Mouse (Mus musculus) MEL (cell line): ENCODE results near the gene Cnbd2. TPM values are rescaled to one million over a fixed set of nuclear protein-coding genes. Genes with fewer than 3 reads are reported as not detected.

Source experiments
- DNase-seq: peaks from one replicate; pipeline ENCODE4 v3.0.0; 2011; ENCODE audit warnings: low read depth, low spot score
- H3K27ac ChIP-seq: 2 replicates; pipeline ENCODE4 v1.5.1; 2012; ENCODE audit warnings: low read depth, mild to moderate bottlenecking, control low read depth, low read length, moderate library complexity; ENCODE audit not compliant: control insufficient read depth
- H3K27me3 ChIP-seq, 2 experiments: fragments of 150-350 bp in 1 of 2; sonication (generic) in 1 of 2; 2 replicates each; pipeline ENCODE4 v1.6.1; 2012; ENCODE audit warnings: low read length in 2 of 2, mild to moderate bottlenecking in 2 of 2, improper control_type of control experiment in 1 of 2, moderate library complexity in 1 of 2; ENCODE audit not compliant: insufficient read depth in 2 of 2, control insufficient read depth in 1 of 2
- H3K36me3 ChIP-seq, 2 experiments: 2 replicates each; pipeline ENCODE4 v1.6.1; 2012 to 2014; ENCODE audit warnings: low read length in 2 of 2, improper control_type of control experiment in 1 of 2, inconsistent platforms in 1 of 2, mild to moderate bottlenecking in 1 of 2; ENCODE audit not compliant: insufficient read depth in 2 of 2, control insufficient read depth in 1 of 2
- H3K4me1 ChIP-seq, 2 experiments: fragments of 150-350 bp in 1 of 2; sonication (generic) in 1 of 2; 2 replicates each; pipeline ENCODE4 v1.6.1; 2012; ENCODE audit warnings: low read length in 2 of 2, improper control_type of control experiment in 1 of 2, mild to moderate bottlenecking in 1 of 2; ENCODE audit not compliant: insufficient read depth in 2 of 2, control insufficient read depth in 1 of 2
- H3K4me3 ChIP-seq, 2 experiments: fragments of 150-350 bp in 1 of 2; sonication (generic) in 1 of 2; 2 replicates each; pipeline ENCODE4 v1.5.1; 2012; ENCODE audit warnings: low read depth in 2 of 2, low read length in 2 of 2, mild to moderate bottlenecking in 2 of 2, moderate library complexity in 2 of 2, control low read depth in 1 of 2, improper control_type of control experiment in 1 of 2; ENCODE audit not compliant: control insufficient read depth in 1 of 2, insufficient read depth in 1 of 2
- H3K79me2 ChIP-seq: 2 replicates; pipeline ENCODE4 v1.6.1; 2012; ENCODE audit warnings: mild to moderate bottlenecking, low read length, moderate library complexity; ENCODE audit not compliant: control insufficient read depth, poor library complexity, insufficient read depth
- H3K9ac ChIP-seq: 2 replicates; pipeline ENCODE4 v1.6.1; 2012; ENCODE audit warnings: low read depth, mild to moderate bottlenecking, control low read depth, low read length, moderate library complexity; ENCODE audit not compliant: control insufficient read depth, poor library complexity, severe bottlenecking
- H3K9me3 ChIP-seq: fragments of 150-350 bp; sonication (generic); replicated peaks from 2 replicates; pipeline ENCODE4 v1.6.1; 2012; ENCODE audit warnings: mild to moderate bottlenecking, low read length, improper control_type of control experiment, moderate library complexity; ENCODE audit not compliant: insufficient read depth
- BHLHE40 ChIP-seq: IDR thresholded peaks from 2 replicates; pipeline ENCODE4 v1.6.1; 2012; ENCODE audit warnings: low read depth, mild to moderate bottlenecking, inconsistent platforms, low read length, improper control_type of control experiment, borderline replicate concordance
- CTCF ChIP-seq, 3 experiments: IDR thresholded peaks in 2 of 3; conservative IDR thresholded peaks in 1 of 3; 2 replicates each; pipeline ENCODE4 v1.5.1; 2011 to 2012; ENCODE audit warnings: low read length in 3 of 3, low read depth in 2 of 3, mild to moderate bottlenecking in 2 of 3, improper control_type of control experiment in 1 of 3, inconsistent platforms in 1 of 3, mixed read lengths in 1 of 3, moderate library complexity in 1 of 3; ENCODE audit not compliant: control insufficient read depth in 1 of 3, insufficient read depth in 1 of 3, poor library complexity in 1 of 3, severe bottlenecking in 1 of 3
- E2F4 ChIP-seq: IDR thresholded peaks from 2 replicates; pipeline ENCODE4 v1.6.1; 2011; ENCODE audit warnings: low read depth, low read length, improper control_type of control experiment, borderline replicate concordance
- ELF1 ChIP-seq: IDR thresholded peaks from 2 replicates; pipeline ENCODE4 v1.6.1; 2014; ENCODE audit warnings: low read depth, mild to moderate bottlenecking, inconsistent platforms, low read length, improper control_type of control experiment, moderate library complexity
- EP300 ChIP-seq, 2 experiments: IDR thresholded peaks; 2 replicates each; pipeline ENCODE4 v1.6.1; 2011; ENCODE audit warnings: improper control_type of control experiment in 2 of 2, low read length in 2 of 2, low read depth in 1 of 2, mild to moderate bottlenecking in 1 of 2
- ETS1 ChIP-seq: IDR thresholded peaks from 2 replicates; pipeline ENCODE4 v1.6.1; 2012; ENCODE audit warnings: low read depth, mild to moderate bottlenecking, inconsistent platforms, low read length, improper control_type of control experiment, moderate library complexity
- GATA1 ChIP-seq: IDR thresholded peaks from 2 replicates; pipeline ENCODE4 v1.6.1; 2011; ENCODE audit warnings: low read depth, low read length, improper control_type of control experiment
- HCFC1 ChIP-seq: IDR thresholded peaks from 2 replicates; pipeline ENCODE4 v1.6.1; 2012; ENCODE audit warnings: low read depth, mild to moderate bottlenecking, inconsistent platforms, low read length, improper control_type of control experiment, moderate library complexity
- KAT2A ChIP-seq: conservative IDR thresholded peaks from 2 replicates; pipeline ENCODE4 v1.6.1; 2012; ENCODE audit warnings: low read depth, low read length, improper control_type of control experiment, inconsistent platforms
- MAFK ChIP-seq: IDR thresholded peaks from 2 replicates; pipeline ENCODE4 v1.6.1; 2011; ENCODE audit warnings: low read depth, mild to moderate bottlenecking, low read length, improper control_type of control experiment, borderline replicate concordance
- MAX ChIP-seq: IDR thresholded peaks from 2 replicates; pipeline ENCODE4 v1.6.1; 2011; ENCODE audit warnings: low read length, improper control_type of control experiment
- MAZ ChIP-seq: IDR thresholded peaks from 2 replicates; pipeline ENCODE4 v1.6.1; 2012; ENCODE audit warnings: low read depth, mild to moderate bottlenecking, inconsistent platforms, low read length, improper control_type of control experiment
- MXI1 ChIP-seq: IDR thresholded peaks from 2 replicates; pipeline ENCODE4 v1.6.1; 2011; ENCODE audit warnings: mild to moderate bottlenecking, low read depth, low read length, improper control_type of control experiment
- MYC ChIP-seq: IDR thresholded peaks from 2 replicates; pipeline ENCODE4 v1.6.1; 2011; ENCODE audit warnings: low read depth, mild to moderate bottlenecking, low read length, improper control_type of control experiment, moderate library complexity
- NELFE ChIP-seq: IDR thresholded peaks from 2 replicates; pipeline ENCODE4 v1.6.1; 2011; ENCODE audit warnings: low read depth, low read length, improper control_type of control experiment
- NRF1 ChIP-seq: IDR thresholded peaks from 2 replicates; pipeline ENCODE4 v1.6.1; 2014; ENCODE audit warnings: low read depth, mild to moderate bottlenecking, inconsistent platforms, low read length, improper control_type of control experiment, moderate library complexity; ENCODE audit not compliant: poor library complexity, insufficient read depth, severe bottlenecking
- POLR2A ChIP-seq, 2 experiments: IDR thresholded peaks; 2 replicates each; pipeline ENCODE4 v1.6.1; 2011 to 2012; ENCODE audit warnings: low read length in 2 of 2, mild to moderate bottlenecking in 2 of 2, control low read depth in 1 of 2, improper control_type of control experiment in 1 of 2, low read depth in 1 of 2, moderate library complexity in 1 of 2; ENCODE audit not compliant: control insufficient read depth in 1 of 2, insufficient read depth in 1 of 2, poor library complexity in 1 of 2
- POLR2AphosphoS2 ChIP-seq: IDR thresholded peaks from 2 replicates; pipeline ENCODE4 v1.6.1; 2011; ENCODE audit warnings: low read length, improper control_type of control experiment
- POLR2AphosphoS5 ChIP-seq: IDR thresholded peaks from 2 replicates; pipeline ENCODE4 v1.6.1; 2012; ENCODE audit warnings: low read depth, borderline replicate concordance, mild to moderate bottlenecking, inconsistent platforms, low read length, moderate library complexity, mixed read lengths
- RAD21 ChIP-seq: IDR thresholded peaks from 2 replicates; pipeline ENCODE4 v1.6.1; 2011; ENCODE audit warnings: mild to moderate bottlenecking, low read depth, low read length, improper control_type of control experiment
- RCOR1 ChIP-seq: IDR thresholded peaks from 2 replicates; pipeline ENCODE4 v1.6.1; 2012; ENCODE audit warnings: low read depth, mild to moderate bottlenecking, inconsistent platforms, low read length, improper control_type of control experiment
- SIN3A ChIP-seq: IDR thresholded peaks from 2 replicates; pipeline ENCODE4 v1.6.1; 2012; ENCODE audit warnings: low read length, improper control_type of control experiment, inconsistent platforms
- SMC3 ChIP-seq: IDR thresholded peaks from 2 replicates; pipeline ENCODE4 v1.6.1; 2011; ENCODE audit warnings: low read depth, low read length, improper control_type of control experiment
- TBP ChIP-seq: IDR thresholded peaks from 2 replicates; pipeline ENCODE4 v1.8.0; 2011; ENCODE audit warnings: low read depth, low read length, improper control_type of control experiment
- UBTF ChIP-seq: IDR thresholded peaks from 2 replicates; pipeline ENCODE4 v1.6.1; 2012; ENCODE audit warnings: low read depth, mild to moderate bottlenecking, inconsistent platforms, low read length, improper control_type of control experiment, moderate library complexity, borderline replicate concordance; ENCODE audit not compliant: insufficient read depth
- USF2 ChIP-seq, 2 experiments: IDR thresholded peaks; 2 replicates each; pipeline ENCODE4 v1.6.1; 2011 to 2012; ENCODE audit warnings: improper control_type of control experiment in 2 of 2, low read length in 2 of 2, borderline replicate concordance in 1 of 2, inconsistent platforms in 1 of 2, low read depth in 1 of 2, mild to moderate bottlenecking in 1 of 2; ENCODE audit not compliant: insufficient read depth in 1 of 2
- ZC3H11A ChIP-seq: IDR thresholded peaks from 2 replicates; pipeline ENCODE4 v1.6.1; 2012; ENCODE audit warnings: low read depth, mild to moderate bottlenecking, inconsistent platforms, low read length, improper control_type of control experiment
- ZMIZ1 ChIP-seq: IDR thresholded peaks from 2 replicates; pipeline ENCODE4 v1.6.1; 2012; ENCODE audit warnings: low read depth, mild to moderate bottlenecking, inconsistent platforms, low read length, improper control_type of control experiment, moderate library complexity
- ZNF384 ChIP-seq: IDR thresholded peaks from 2 replicates; pipeline ENCODE4 v1.6.1; 2012; ENCODE audit warnings: low read depth, mild to moderate bottlenecking, inconsistent platforms, low read length, improper control_type of control experiment
- polyA plus RNA-seq, 2 experiments: library from polyadenylated mRNA; stranded (reverse) in 1 of 2; unstranded in 1 of 2; fragments of >175 nt in 1 of 2; fragments of >200 nt in 1 of 2; gene quantifications; 2 replicates each; pipeline versions ENCODE4 v1.2.1 to v1.2.4; 2012; ENCODE audit warnings: low replicate concordance in 2 of 2, low read depth in 1 of 2; ENCODE audit not compliant: insufficient read length in 2 of 2, insufficient read depth in 1 of 2, missing spikeins in 1 of 2
- total RNA-seq: library from RNA; depleted of rRNA; stranded (reverse); fragments of 300-350 nt; gene quantifications from 2 replicates; pipeline ENCODE4 v1.2.3, GENCODE M21; 2012

Cnbd2 gene
- total and polyA plus RNA-seq, 3 experiments, result 1.8 to 4.8 TPM; not detected in 1

DNA sequence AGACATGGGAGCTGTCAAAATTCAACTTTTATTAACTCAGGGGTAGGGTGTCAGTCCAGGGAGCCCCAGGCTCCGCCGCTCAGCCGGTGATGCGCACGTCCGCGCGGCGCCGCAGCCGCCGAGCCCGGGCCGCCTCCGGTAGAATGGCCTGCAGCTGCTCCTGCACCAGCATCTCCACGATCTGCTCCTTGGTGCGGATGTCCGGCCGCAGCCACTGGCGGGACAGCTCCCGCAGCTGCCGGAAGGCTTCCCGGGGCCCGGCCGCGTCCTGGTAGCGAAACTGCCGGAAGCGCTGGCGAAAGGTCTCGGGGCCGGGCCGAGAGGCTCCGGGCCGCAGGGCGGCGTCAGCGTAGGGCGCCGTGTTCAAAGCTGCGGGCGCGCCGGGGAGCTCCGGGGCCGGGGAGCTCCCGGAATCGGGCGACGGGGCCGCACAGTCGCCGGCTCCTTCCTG lies 233 bp upstream of the Cnbd2 start:
- Histone ChIP-seq H3K4me1 (peaks cover 0 to 3% of the 10 kb centered on the region in 2 experiments; a peak in 3 of 4 replicates), H3K9ac (peak overlapping the region; percentile 90), H3K27ac (peak overlapping the region; percentile 76), H3K36me3 (peaks cover 0 to 6% of the 10 kb centered on the region in 2 experiments; a peak in 2 of 4 replicates), H3K27me3 (no peaks in the 10 kb centered on the region), H3K79me2 (peaks cover 13% of the 10 kb centered on the region), H3K9me3 (no peaks in the 10 kb centered on the region), H3K4me3 (peak overlapping the region; percentile 70 to 96)
- TF ChIP-seq MAZ (no peak), RCOR1 (no peak), POLR2AphosphoS2 (peak; percentile 22; the same call in 1 of the 2 replicates), EP300 (IDR thresholded peaks at IDR 0.05; ENCODE audit: low read depth in 1 of 2, low read length in 2 of 2) (no peak), NRF1 (0 out of 2 replicates have a peak, but pooled peaks have one; percentile 11), ZMIZ1 (no peak), MAX (0 out of 2 replicates have a peak, but pooled peaks have one; percentile 0), MAFK (no peak), ZC3H11A (no peak), E2F4 (no peak), UBTF (peak; percentile 93; the same call in 1 of the 2 replicates)
- DNase-seq, result peak; percentile 62

DNA sequence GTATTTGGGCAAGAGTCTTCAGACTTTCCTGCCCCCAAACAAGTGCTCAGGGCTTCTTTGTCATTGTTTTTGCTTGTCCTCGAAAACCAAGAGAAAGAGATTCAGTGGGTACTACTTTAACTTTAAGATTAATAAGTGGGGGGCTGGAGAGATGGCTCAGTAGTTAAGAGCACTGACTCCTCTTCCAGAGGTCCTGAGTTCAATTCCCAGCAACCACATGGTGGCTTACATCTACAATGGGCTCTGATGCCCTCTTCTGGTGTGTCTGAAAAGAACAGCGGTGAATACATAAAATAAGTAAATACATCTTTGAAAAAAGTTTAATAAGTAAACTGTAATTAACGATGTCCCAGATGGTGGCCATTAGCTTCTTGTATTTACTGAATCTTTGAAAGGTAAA lies 1.1 kb downstream of the Cnbd2 start:
- Histone ChIP-seq H3K4me3 (peak overlapping the region; percentile 70 to 96), H3K36me3 (peaks cover 0 to 6% of the 10 kb centered on the region in 2 experiments; a peak in 2 of 4 replicates), H3K9me3 (no peaks in the 10 kb centered on the region), H3K27me3 (no peaks in the 10 kb centered on the region), H3K9ac (peak overlapping the region; percentile 90), H3K79me2 (peaks cover 13% of the 10 kb centered on the region), H3K27ac (peak overlapping the region; percentile 76), H3K4me1 (peaks cover 0 to 3% of the 10 kb centered on the region in 2 experiments; a peak in 3 of 4 replicates)
- DNase-seq, result peak; percentile 67
- TF ChIP-seq NELFE, result no peak
- TF ChIP-seq E2F4, result no peak
- no peak for TF ChIP-seq SIN3A
- TF ChIP-seq MXI1, result no peak
- TF ChIP-seq TBP, result peak; percentile 53
- TF ChIP-seq MYC, result peak; percentile 45; the same call in 1 of the 2 replicates
- TF ChIP-seq USF2 (IDR thresholded peaks at IDR 0.05; ENCODE audit: borderline replicate concordance in 1 of 2, insufficient read depth in 1 of 2, low read depth in 1 of 2, low read length in 2 of 2), result no peak
- TF ChIP-seq ELF1, result no peak
- TF ChIP-seq MAZ, result no peak
- no peak for TF ChIP-seq NRF1
- TF ChIP-seq CTCF (IDR thresholded peaks at IDR 0.05 in 2 of 3, conservative IDR thresholded peaks at IDR 0.05 in 1 of 3; ENCODE audit: control insufficient read depth in 1 of 3, insufficient read depth in 1 of 3, low read depth in 2 of 3, low read length in 3 of 3, poor library complexity in 1 of 3, severe bottlenecking in 1 of 3), result peak; percentile 16 to 50 (median 28); a peak in 2 of 6 replicates
- no peak for TF ChIP-seq POLR2AphosphoS5
- peak; percentile 40; the same call in 1 of the 2 replicates for TF ChIP-seq ZNF384
- TF ChIP-seq RAD21, result no peak; the same call in 1 of the 2 replicates
- no peak for TF ChIP-seq POLR2A (IDR thresholded peaks at IDR 0.05; ENCODE audit: control insufficient read depth in 1 of 2, insufficient read depth in 1 of 2, low read depth in 1 of 2, low read length in 2 of 2, poor library complexity in 1 of 2)
- TF ChIP-seq GATA1, result no peak
- no peak for TF ChIP-seq ZC3H11A
- TF ChIP-seq EP300 (IDR thresholded peaks at IDR 0.05; ENCODE audit: low read depth in 1 of 2, low read length in 2 of 2), result no peak
- TF ChIP-seq ZMIZ1, result no peak
- TF ChIP-seq RCOR1, result no peak
- no peak for TF ChIP-seq POLR2AphosphoS2
- no peak for TF ChIP-seq HCFC1
- TF ChIP-seq ETS1, result no peak
- TF ChIP-seq UBTF, result no peak
- no peak for TF ChIP-seq MAX
- 0 out of 2 replicates have a peak, but pooled peaks have one; percentile 14 for TF ChIP-seq SMC3
- TF ChIP-seq KAT2A, result no peak
- TF ChIP-seq BHLHE40, result no peak
